Mouse (Mus musculus) C2C12 (cell line): ENCODE results near the gene Dek.

Experiments
- CEBPB ChIP-seq: IDR thresholded peaks from one replicate; pipeline ENCODE4 v1.6.1; 2011; ENCODE audit warnings: low read depth, mild to moderate bottlenecking, control low read depth, moderate library complexity
- CTCF ChIP-seq: IDR thresholded peaks from one replicate; pipeline ENCODE4 v1.5.1; 2011; ENCODE audit not compliant: control insufficient read depth, insufficient read depth, insufficient read length
- FOSL1 ChIP-seq: IDR thresholded peaks from one replicate; pipeline ENCODE4 v1.8.0; 2011; ENCODE audit warnings: mild to moderate bottlenecking, low read length; ENCODE audit not compliant: poor library complexity, insufficient read depth, severe bottlenecking
- MAX ChIP-seq: IDR thresholded peaks from one replicate; pipeline ENCODE4 v1.6.1; 2011; ENCODE audit warnings: mild to moderate bottlenecking, control low read depth
- MYOD1 ChIP-seq: IDR thresholded peaks from one replicate; pipeline ENCODE4 v1.6.1; 2011; ENCODE audit warnings: low read depth; ENCODE audit not compliant: control insufficient read depth, insufficient read length
- MYOG ChIP-seq: IDR thresholded peaks from one replicate; pipeline ENCODE4 v1.6.1; 2011; ENCODE audit not compliant: control insufficient read depth, insufficient read length; ENCODE audit errors: extremely low read depth
- USF1 ChIP-seq: IDR thresholded peaks from one replicate; pipeline ENCODE4 v1.6.1; 2011; ENCODE audit warnings: low read depth, mild to moderate bottlenecking, control low read depth, moderate library complexity

GRCm38 (mm10) chr13:47146388-47146787 lies 40.4 kb upstream of the Dek start:
- TF ChIP-seq USF1 (no peak), CTCF (no peak), MAX (no peak), MYOD1 (no peak), CEBPB (no peak), FOSL1 (no peak), MYOG (no peak)
